8 mouse cellular contexts compared by ENCODE assay signal in genomic region chr12:3571787-3572580, GRCm38 (mm10). TPM values are rescaled to one million over a fixed set of nuclear protein-coding genes. Genes with fewer than 3 reads are reported as not detected.
DNase-seq lines count a peak whose midpoint lies in the region; ATAC-seq and TF ChIP-seq lines count a peak whose summit lies in the region.

Gene Dtnb (plus strand): TSS chr12:3572381.

- no peak for TF ChIP-seq CTCF in cerebellum, adult 2 months (IDR thresholded peaks at IDR 0.05; ENCODE audit: borderline replicate concordance, insufficient read depth, low read depth, low read length)
- peak; percentile 3; the same call in 1 of the 2 replicates for TF ChIP-seq CTCF in forebrain, postnatal 0 days (IDR thresholded peaks at IDR 0.05; ENCODE audit: low read depth)
- TF ChIP-seq CTCF in lung, postnatal 0 days (IDR thresholded peaks at IDR 0.05): peak; percentile 38

- no peak for TF ChIP-seq EP300 in lung, postnatal 0 days (IDR thresholded peaks at IDR 0.05)

- peak within 1 kb of the TSS; percentile 66; the same call in 1 of the 2 replicates for H3K27ac ChIP-seq in ES-E14 (ENCODE audit: insufficient read depth, low read depth, low read length, poor library complexity, severe bottlenecking)
- H3K27ac ChIP-seq in cerebellum, adult 2 months (ENCODE audit: insufficient read depth, low read length): peak within 1 kb of the TSS; percentile 90
- H3K27ac ChIP-seq in forebrain, postnatal 0 days (ENCODE audit: low read depth, low read length): peak within 1 kb of the TSS; percentile 92
- H3K27ac ChIP-seq in lung, postnatal 0 days (ENCODE audit: low read length): peak within 1 kb of the TSS; percentile 91

- in situ Hi-C loops in ES-E14 (cut with MboI; ENCODE audit: low sequenced_read_pairs in 2 of 2, unreplicated experiment in 2 of 2): no loop called here

- ATAC-seq in forebrain, postnatal 0 days: peak; percentile 84
- ATAC-seq in lung, postnatal 0 days: peak; percentile 94

- peak within 1 kb of the TSS; percentile 89 to 90 for H3K4me3 ChIP-seq in ES-E14 (ENCODE audit: insufficient read depth in 1 of 2, low read depth in 1 of 2, low read length in 2 of 2, poor library complexity in 1 of 2, severe bottlenecking in 1 of 2)
- H3K4me3 ChIP-seq in cerebellum, adult 2 months (replicated peaks; ENCODE audit: insufficient read depth, low read depth, low read length): peak within 1 kb of the TSS; percentile 93
- H3K4me3 ChIP-seq in forebrain, postnatal 0 days (ENCODE audit: low read depth, low read length): peak within 1 kb of the TSS; percentile 96
- H3K4me3 ChIP-seq in lung, postnatal 0 days (ENCODE audit: low read depth, low read length): peak within 1 kb of the TSS; percentile 97

- no peaks in the 10 kb centered on the region for H3K27me3 ChIP-seq in cerebellum, adult 2 months (ENCODE audit: control insufficient read depth, insufficient read depth, low read length)
- no peaks in the 10 kb centered on the region for H3K27me3 ChIP-seq in forebrain, postnatal 0 days (ENCODE audit: insufficient read depth, low read length)
- no peaks in the 10 kb centered on the region for H3K27me3 ChIP-seq in lung, postnatal 0 days (replicated peaks; ENCODE audit: insufficient read depth, low read length)

- H3K36me3 ChIP-seq in ES-E14 (ENCODE audit: control insufficient read depth, insufficient read depth, low read length, poor library complexity, severe bottlenecking): no peaks in the 10 kb centered on the region
- H3K36me3 ChIP-seq in forebrain, postnatal 0 days (ENCODE audit: insufficient read depth): no peaks in the 10 kb centered on the region
- no peaks in the 10 kb centered on the region for H3K36me3 ChIP-seq in lung, postnatal 0 days (ENCODE audit: insufficient read depth, low read length)

- no peaks in the 10 kb centered on the region for H3K9me3 ChIP-seq in ES-E14 (ENCODE audit: control insufficient read depth, insufficient read depth, low read depth, low read length)
- H3K9me3 ChIP-seq in forebrain, postnatal 0 days (ENCODE audit: low read length): no peaks in the 10 kb centered on the region
- no peaks in the 10 kb centered on the region for H3K9me3 ChIP-seq in lung, postnatal 0 days (ENCODE audit: low read length)

- TF ChIP-seq POLR2A in cerebellum, adult 2 months (IDR thresholded peaks at IDR 0.05; ENCODE audit: borderline replicate concordance, insufficient read depth, low read length): no peak

- H3K4me1 ChIP-seq in ES-E14 (ENCODE audit: control insufficient read depth in 2 of 2, insufficient read depth in 2 of 2, low read length in 2 of 2, poor library complexity in 1 of 2): peaks cover 2 to 3% of the 10 kb centered on the region in 2 experiments; a peak in 3 of 4 replicates
- H3K4me1 ChIP-seq in cerebellum, adult 2 months (ENCODE audit: control insufficient read depth, insufficient read depth, low read length): peaks cover 9% of the 10 kb centered on the region
- H3K4me1 ChIP-seq in forebrain, postnatal 0 days (ENCODE audit: insufficient read depth): peaks cover 8% of the 10 kb centered on the region; the same call in 1 of the 2 replicates
- H3K4me1 ChIP-seq in lung, postnatal 0 days (ENCODE audit: insufficient read depth, low read depth, low read length): no peaks in the 10 kb centered on the region

- peak within 1 kb of the TSS; percentile 74 for H3K4me2 ChIP-seq in forebrain, postnatal 0 days (ENCODE audit: low read depth)
- H3K4me2 ChIP-seq in lung, postnatal 0 days (replicated peaks; ENCODE audit: low read depth, low read length): peak within 1 kb of the TSS; percentile 71

- DNase-seq in ES-E14 (ENCODE audit: low read depth, low spot score): peak; percentile 35
- peak in 1 of 2 experiments; percentile 77 for DNase-seq in cerebellum, adult 2 months
- peak; percentile 82 for DNase-seq in forebrain, postnatal 0 days
- DNase-seq in heart, postnatal 4 days: peak; percentile 72
- DNase-seq in layer of hippocampus, adult 9-11 months: peak; percentile 52
- peak; percentile 90 for DNase-seq in lung, postnatal 0 days (ENCODE audit: low spot score)
- peak; percentile 61 for DNase-seq in ovary, postnatal 14 days (ENCODE audit: low spot score)
- peak; percentile 83 for DNase-seq in thymus, postnatal 14 days

- peak within 1 kb of the TSS; percentile 86 for H3K9ac ChIP-seq in ES-E14 (ENCODE audit: insufficient read depth, low read depth, low read length, poor library complexity, severe bottlenecking)
- peak within 1 kb of the TSS; percentile 96 for H3K9ac ChIP-seq in forebrain, postnatal 0 days
- H3K9ac ChIP-seq in lung, postnatal 0 days (replicated peaks; ENCODE audit: low read depth): peak within 1 kb of the TSS; percentile 78

- WGBS in cerebellum, adult 2 months: 2% methylated on average over 81 of the region's 85 CpGs
- WGBS in forebrain, postnatal 0 days: 1% methylated on average over 74 of the region's 85 CpGs
- WGBS in lung, postnatal 0 days: 1% methylated on average over 68 of the region's 85 CpGs

TF ChIP-seq in ES-E14, 5 proteins besides CTCF, POLR2A, EP300 and RAD21:
- 0 out of 2 replicates have a peak, but pooled peaks have one; percentile 17 for TF ChIP-seq ZNF384 (IDR thresholded peaks at IDR 0.05; ENCODE audit: low read depth, low read length)
- TF ChIP-seq CHD2 (IDR thresholded peaks at IDR 0.05; ENCODE audit: low read depth, low read length): no peak

RNA-seq across cellular contexts. Expression of gene Dtnb, which starts in this region (rescaled TPM):
- total RNA-seq in ES-E14 (2012; rRNA removed): 31.2 and 39.6 TPM in 2 replicates
- 86.6 and 91.3 TPM in 2 replicates for polyA plus RNA-seq in cerebellum, adult 2 months (2012; rRNA removed)
- 51.0 and 52.2 TPM in 2 replicates for total RNA-seq in forebrain, postnatal 0 days (2014; rRNA removed)
- polyA plus RNA-seq in forebrain, postnatal 0 days (2015; fragmentation: Nextera tagmentation; extraction: Ambion mirVana): 35.7 and 45.7 TPM in 2 replicates
- 10 to 100 TPM; 11.3 to 15.0 TPM for total RNA-seq in heart, postnatal 4 days (2021)
- polyA plus RNA-seq in lung, postnatal 0 days (2015; fragmentation: Nextera tagmentation; extraction: Ambion mirVana): 14.5 and 18.8 TPM in 2 replicates
